Mouse (Mus musculus) liver, postnatal 0 days (tissue): ENCODE measurements around the gene Pfdn6. TPM values are rescaled to one million over a fixed set of nuclear protein-coding genes. Genes with fewer than 3 reads are reported as not detected.

Source experiments
- ATAC-seq: fragments of 200-750 bp; cut with Nextera tagmentation; 2 replicates; pipeline ENCODE4 v1.8.0; 2017; ENCODE audit warnings: mild to moderate bottlenecking, moderate library complexity
- DNase-seq: peaks from one replicate; pipeline ENCODE4 v3.0.0-alpha.2; 2016
- H3K27ac ChIP-seq: fragments of 300-500 bp; sonication (generic); 2 replicates; pipeline ENCODE4 v1.5.1; 2014; ENCODE audit warnings: antibody characterized with exemption, moderate library complexity, mild to moderate bottlenecking, low read depth
- H3K27me3 ChIP-seq: fragments of 300-500 bp; sonication (generic); 2 replicates; pipeline ENCODE4 v1.6.1; 2014; ENCODE audit warnings: low read length, control low read depth, mixed read lengths; ENCODE audit not compliant: insufficient read depth
- H3K36me3 ChIP-seq: fragments of 300-500 bp; sonication (generic); replicated peaks from 2 replicates; pipeline ENCODE4 v1.6.1; 2014; ENCODE audit warnings: mild to moderate bottlenecking, control low read depth, low read length, moderate library complexity, mixed read lengths; ENCODE audit not compliant: insufficient read depth
- H3K4me1 ChIP-seq: fragments of 300-500 bp; sonication (generic); 2 replicates; pipeline ENCODE4 v1.6.1; 2014; ENCODE audit warnings: antibody characterized with exemption, mild to moderate bottlenecking, control low read depth; ENCODE audit not compliant: insufficient read depth
- H3K4me2 ChIP-seq: fragments of 300-500 bp; sonication (generic); 2 replicates; pipeline ENCODE4 v1.6.1; 2014; ENCODE audit warnings: low read depth, mild to moderate bottlenecking, low read length, moderate library complexity, mixed read lengths
- H3K4me3 ChIP-seq: fragments of 300-500 bp; sonication (generic); 2 replicates; pipeline ENCODE4 v1.5.1; 2014; ENCODE audit warnings: low read depth, low read length
- H3K9ac ChIP-seq: fragments of 300-500 bp; sonication (generic); replicated peaks from 2 replicates; pipeline ENCODE4 v1.6.1; 2014; ENCODE audit warnings: mild to moderate bottlenecking, moderate library complexity
- H3K9me3 ChIP-seq: fragments of 300-500 bp; sonication (generic); 2 replicates; pipeline ENCODE4 v1.6.1; 2016; ENCODE audit warnings: mild to moderate bottlenecking, control low read depth, low read length, mixed read lengths
- CTCF ChIP-seq: sonication (generic); IDR thresholded peaks from 2 replicates; pipeline ENCODE4 v1.5.1; 2016; ENCODE audit warnings: antibody characterized with exemption, low read depth
- EP300 ChIP-seq: IDR thresholded peaks from 2 replicates; pipeline ENCODE4 v1.6.1; 2016; ENCODE audit warnings: antibody characterized with exemption, low read depth, mild to moderate bottlenecking
- WGBS: fragments of 180-500 bp; shearing (Covaris S2); extraction: QIAGEN DNeasy Blood & Tissue Kit; methylation state at CpG from one replicate; pipeline ENCODE4 v1.1.7; 2014; ENCODE audit not compliant: insufficient replicate concordance; 5-methylcytosine and 5-hydroxymethylcytosine counted together
- polyA plus RNA-seq: library from polyadenylated mRNA; unstranded; fragments of >200 nt; fragmentation: Nextera tagmentation; extraction: Ambion mirVana; gene quantifications from 2 replicates; pipeline ENCODE4 v1.2.1, GENCODE M21; 2015

Gene Pfdn6
- polyA plus RNA-seq, 1 experiment from 2014 or later: 85.5 TPM

GRCm38 (mm10) chr17:33958451-33958850 is 18.3 kb upstream of the Pfdn6 start:
- 92% methylated on average over 11 of the region's 11 CpGs for WGBS
- Histone ChIP-seq H3K4me2 (no peak overlapping the region), H3K36me3 (peaks cover 44% of the 10 kb centered on the region), H3K27ac (no peak overlapping the region), H3K4me3 (no peak overlapping the region), H3K9ac (no peak overlapping the region), H3K4me1 (peaks cover 16% of the 10 kb centered on the region), H3K9me3 (no peaks in the 10 kb centered on the region), H3K27me3 (no peaks in the 10 kb centered on the region)
- DNase-seq: no peak
- no peak for ATAC-seq
- TF ChIP-seq CTCF (no peak), EP300 (no peak)

- H3K4me2 ChIP-seq: no peak overlapping the region
- no peaks in the 10 kb centered on the region for H3K9me3 ChIP-seq
- no peak for DNase-seq
- H3K4me3 ChIP-seq: no peak overlapping the region
- no peak for TF ChIP-seq CTCF
- TF ChIP-seq EP300: no peak
- H3K36me3 ChIP-seq: peaks cover 49% of the 10 kb centered on the region
- H3K9ac ChIP-seq: no peak overlapping the region
- H3K27me3 ChIP-seq: no peaks in the 10 kb centered on the region
- no peak for ATAC-seq
- 74% methylated on average over 6 of the region's 6 CpGs for WGBS
- peaks cover 21% of the 10 kb centered on the region for H3K4me1 ChIP-seq
- no peak overlapping the region for H3K27ac ChIP-seq
Observed at GRCm38 (mm10) chr17:33957493-33957892, 17.4 kb upstream of the Pfdn6 start.

DNA sequence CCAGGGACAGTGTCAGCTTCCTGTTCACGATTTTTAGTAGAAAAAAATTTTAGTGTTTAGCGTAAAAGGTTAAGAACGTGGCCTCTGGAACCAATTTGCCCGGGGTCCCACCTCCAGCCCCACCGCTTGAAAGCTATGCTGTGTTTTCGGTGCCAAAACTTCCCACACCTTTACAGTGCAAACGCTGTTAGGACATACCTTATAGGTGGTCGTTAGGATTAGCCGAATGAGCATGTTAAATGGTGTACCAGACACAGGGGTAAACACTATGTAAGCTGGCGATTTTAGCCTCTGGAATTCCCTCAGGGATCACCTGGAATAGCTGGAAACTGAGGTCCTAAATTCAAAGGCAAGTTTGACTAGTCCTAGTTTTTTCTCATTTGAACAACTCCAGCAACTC is 16.2 kb upstream of the Pfdn6 start:
- Histone ChIP-seq H3K4me3 (peak overlapping the region; percentile 83), H3K27me3 (no peaks in the 10 kb centered on the region), H3K4me1 (peaks cover 29% of the 10 kb centered on the region), H3K27ac (peak overlapping the region; percentile 93), H3K4me2 (peak overlapping the region; percentile 76), H3K9me3 (no peaks in the 10 kb centered on the region), H3K9ac (peak overlapping the region; percentile 80), H3K36me3 (peaks cover 53% of the 10 kb centered on the region)
- no peak for TF ChIP-seq CTCF
- WGBS: 2% methylated on average over 10 of the region's 10 CpGs
- no peak for ATAC-seq
- DNase-seq: no peak

DNA sequence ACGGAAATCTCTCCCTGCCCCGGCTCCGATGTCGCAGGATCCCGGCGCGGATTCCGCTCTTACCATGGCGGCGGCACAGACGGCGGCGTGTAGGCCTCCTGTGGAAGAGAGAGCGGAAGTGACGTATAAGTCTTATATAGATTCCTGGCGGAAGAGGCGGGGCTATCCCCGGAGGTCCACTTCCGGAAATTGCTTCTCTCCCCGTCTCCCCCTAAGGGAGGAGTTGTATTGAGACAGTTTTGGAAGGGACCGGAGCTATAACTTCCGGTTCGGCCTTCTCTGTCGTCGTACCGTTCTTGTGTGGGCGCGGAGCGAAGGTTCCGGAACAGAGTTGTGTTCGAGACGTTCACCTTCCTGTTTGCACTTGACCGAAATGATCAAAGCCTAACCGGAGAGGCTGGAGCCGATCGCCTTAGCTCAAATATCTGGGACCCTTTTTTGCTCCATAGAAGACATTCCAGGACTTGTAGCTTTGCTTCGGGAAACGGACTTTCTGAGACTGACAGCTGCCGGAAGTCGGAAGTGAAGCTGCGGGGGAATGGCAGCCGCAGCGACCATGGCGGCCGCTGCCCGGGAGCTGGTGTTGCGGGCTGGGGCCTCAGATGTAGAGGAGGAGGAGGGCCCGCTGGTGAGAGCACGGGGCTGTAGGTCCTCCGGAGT is 15.5 kb upstream of the Pfdn6 start, which contains the start of the genes Vps52 and Rps18:
Gene Vps52, plus strand, starts transcription at position 258 of the 660 bp plus-strand sequence.
Gene Rps18, minus strand, starts transcription at position 447 of the 660 bp plus-strand sequence.
- peaks cover 49% of the 10 kb centered on the region for H3K36me3 ChIP-seq
- H3K9me3 ChIP-seq: no peaks in the 10 kb centered on the region
- DNase-seq (peak; percentile 96), ATAC-seq (peak; percentile 88)
- H3K4me1 ChIP-seq: peaks cover 36% of the 10 kb centered on the region
- peak within 1 kb of the TSS; percentile 96 for H3K4me2 ChIP-seq
- TF ChIP-seq CTCF: peak; percentile 40
- peak; percentile 74 for TF ChIP-seq EP300
- no peaks in the 10 kb centered on the region for H3K27me3 ChIP-seq
- peak within 1 kb of the TSS; percentile 93 for H3K27ac ChIP-seq
- peak within 1 kb of the TSS; percentile 92 for H3K9ac ChIP-seq
- peak within 1 kb of the TSS; percentile 83 for H3K4me3 ChIP-seq
- WGBS: 0% methylated on average over 50 of the region's 50 CpGs

- no peak for TF ChIP-seq CTCF
- TF ChIP-seq EP300: no peak
- WGBS: 1% methylated on average over 33 of the region's 33 CpGs
- Histone ChIP-seq H3K27me3 (no peaks in the 10 kb centered on the region), H3K36me3 (peaks cover 46% of the 10 kb centered on the region), H3K9me3 (no peaks in the 10 kb centered on the region), H3K4me3 (peak overlapping the region; percentile 83), H3K27ac (peak overlapping the region; percentile 93), H3K4me2 (peak overlapping the region; percentile 96), H3K9ac (peak overlapping the region; percentile 92), H3K4me1 (peaks cover 42% of the 10 kb centered on the region)
- DNase-seq (no peak), ATAC-seq (peak; percentile 8; the same call in 1 of the 2 replicates)
Observed at GRCm38 (mm10) chr17:33954646-33955554, 14.8 kb upstream of the Pfdn6 start.

- H3K4me2 ChIP-seq: peak overlapping the region; percentile 96
- DNase-seq: peak; percentile 80
- no peaks in the 10 kb centered on the region for H3K27me3 ChIP-seq
- peak overlapping the region; percentile 92 for H3K9ac ChIP-seq
- peaks cover 38% of the 10 kb centered on the region for H3K36me3 ChIP-seq
- peak overlapping the region; percentile 93 for H3K27ac ChIP-seq
- TF ChIP-seq CTCF: no peak
- no peak for TF ChIP-seq EP300
- peak overlapping the region; percentile 83 for H3K4me3 ChIP-seq
- ATAC-seq: no peak
- 24% methylated on average over 5 of the region's 5 CpGs for WGBS
- H3K9me3 ChIP-seq: no peaks in the 10 kb centered on the region
- peaks cover 42% of the 10 kb centered on the region for H3K4me1 ChIP-seq
Observed at GRCm38 (mm10) chr17:33953961-33954565, 13.9 kb upstream of the Pfdn6 start.
